Mouse (Mus musculus): ENCODE measurements around the gene Olfr1370. TPM values are rescaled to one million over a fixed set of nuclear protein-coding genes. Genes with fewer than 3 reads are reported as not detected.
"Not testable (repeated sequence)": the region's sequence is repeated elsewhere in the genome, so short reads cannot be mapped to it uniquely, and the experiment has no call there.

Olfr1370 gene
- polyA plus RNA-seq (2014; fragmentation: Nextera tagmentation; extraction: Ambion mirVana), result not detected in 2 replicates

DNA sequence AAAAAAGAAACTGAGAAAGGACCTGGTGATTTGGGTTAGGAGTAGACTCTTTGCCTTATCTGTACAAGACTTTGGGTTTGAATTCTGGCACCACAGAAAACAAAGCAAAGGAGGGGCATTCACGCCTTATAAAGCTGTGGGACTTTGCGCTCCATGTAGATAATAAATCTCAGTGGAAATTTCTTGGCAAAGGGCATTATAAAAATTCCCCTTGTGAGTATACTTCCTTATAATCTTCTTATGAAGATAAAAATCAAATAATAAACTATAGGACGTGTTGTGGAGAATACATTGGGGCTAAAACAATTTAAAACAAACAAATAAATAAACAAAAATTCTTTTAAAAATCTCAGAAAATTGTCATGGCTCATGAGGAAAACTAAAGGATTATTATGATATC, at the start of gene Olfr1370:
Gene Olfr1370, minus strand, starts transcription at position 101 of the 400 bp plus-strand sequence.
- H3K4me2 ChIP-seq (ENCODE audit: low read depth, severe bottlenecking), result no peak within 1 kb of the TSS
- H3K27ac ChIP-seq (replicated peaks; ENCODE audit: low read depth, low read length), result no peak within 1 kb of the TSS
- no peaks in the 10 kb centered on the region for H3K4me1 ChIP-seq (ENCODE audit: control insufficient read depth, insufficient read depth, low read length)
- no peaks in the 10 kb centered on the region for H3K9me3 ChIP-seq (ENCODE audit: control insufficient read depth, low read length)
- no peak within 1 kb of the TSS for H3K9ac ChIP-seq (ENCODE audit: low read length)
- no peak for DNase-seq (ENCODE audit: low spot score)
- 84% methylated on average over 3 of the region's 3 CpGs for WGBS
- no peak for ATAC-seq (ENCODE audit: insufficient number of reproducible peaks, low FRiP score, low TSS enrichment, low read depth)
- H3K4me3 ChIP-seq (ENCODE audit: low read depth, low read length), result no peak within 1 kb of the TSS
- no peaks in the 10 kb centered on the region for H3K36me3 ChIP-seq (ENCODE audit: control insufficient read depth, insufficient read depth, low read length)
- no peaks in the 10 kb centered on the region for H3K27me3 ChIP-seq (ENCODE audit: control insufficient read depth, insufficient read depth, low read length)

DNA sequence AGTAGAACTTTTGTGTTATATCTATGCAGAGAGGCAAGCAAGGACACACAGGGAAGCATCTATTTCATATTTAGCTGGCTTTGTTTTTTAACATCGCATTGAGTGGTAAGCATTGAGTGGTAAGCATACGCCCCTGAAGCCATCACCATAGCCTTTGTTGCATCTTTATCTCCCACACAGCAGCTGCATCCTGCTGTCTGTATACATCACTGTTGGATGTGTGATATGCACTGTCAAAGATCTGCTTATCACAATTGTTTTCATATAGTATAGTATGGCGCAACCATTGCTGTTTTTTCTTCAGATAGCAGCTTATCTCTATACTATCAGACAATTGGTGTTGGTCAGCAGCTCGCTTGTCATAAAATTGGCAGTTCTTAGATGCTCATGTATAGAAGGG, 39.4 kb upstream of the Olfr1370 start:
- Histone ChIP-seq H3K36me3 (ENCODE audit: control insufficient read depth, insufficient read depth, low read length) (no peaks in the 10 kb centered on the region), H3K27ac (replicated peaks; ENCODE audit: low read depth, low read length) (no peak overlapping the region), H3K4me3 (ENCODE audit: low read depth, low read length) (no peak overlapping the region), H3K4me2 (ENCODE audit: low read depth, severe bottlenecking) (no peak overlapping the region), H3K9me3 (ENCODE audit: control insufficient read depth, low read length) (no peaks in the 10 kb centered on the region), H3K9ac (ENCODE audit: low read length) (no peak overlapping the region), H3K27me3 (ENCODE audit: control insufficient read depth, insufficient read depth, low read length) (no peaks in the 10 kb centered on the region), H3K4me1 (ENCODE audit: control insufficient read depth, insufficient read depth, low read length) (no peaks in the 10 kb centered on the region)
- WGBS, result 90% methylated on average over 4 of the region's 4 CpGs
- ATAC-seq (ENCODE audit: insufficient number of reproducible peaks, low FRiP score, low TSS enrichment, low read depth), result no peak
- no peak for DNase-seq (ENCODE audit: low spot score)

- not testable (repeated sequence) for H3K27me3 ChIP-seq (ENCODE audit: control insufficient read depth, insufficient read depth, low read length); H3K9me3 ChIP-seq (ENCODE audit: control insufficient read depth, low read length); ATAC-seq (ENCODE audit: insufficient number of reproducible peaks, low FRiP score, low TSS enrichment, low read depth); H3K27ac ChIP-seq (replicated peaks; ENCODE audit: low read depth, low read length); H3K4me2 ChIP-seq (ENCODE audit: low read depth, severe bottlenecking); H3K36me3 ChIP-seq (ENCODE audit: control insufficient read depth, insufficient read depth, low read length); H3K9ac ChIP-seq (ENCODE audit: low read length); DNase-seq (ENCODE audit: low spot score); H3K4me3 ChIP-seq (ENCODE audit: low read depth, low read length); H3K4me1 ChIP-seq (ENCODE audit: control insufficient read depth, insufficient read depth, low read length)
- 80% methylated on average over 3 of the region's 3 CpGs for WGBS
Measured at GRCm38 (mm10) chr13:21111183-21111582, 36.4 kb upstream of the Olfr1370 start, which contains the start of gene Olfr1369-ps1. Gene Olfr1369-ps1, plus strand, starts transcription at chr13:21111483.

- H3K36me3 ChIP-seq (ENCODE audit: control insufficient read depth, insufficient read depth, low read length), result no peaks in the 10 kb centered on the region
- no peak overlapping the region for H3K4me3 ChIP-seq (ENCODE audit: low read depth, low read length)
- H3K4me1 ChIP-seq (ENCODE audit: control insufficient read depth, insufficient read depth, low read length), result no peaks in the 10 kb centered on the region
- no peak for DNase-seq (ENCODE audit: low spot score)
- no peaks in the 10 kb centered on the region for H3K27me3 ChIP-seq (ENCODE audit: control insufficient read depth, insufficient read depth, low read length)
- no peak overlapping the region for H3K27ac ChIP-seq (replicated peaks; ENCODE audit: low read depth, low read length)
- H3K4me2 ChIP-seq (ENCODE audit: low read depth, severe bottlenecking), result no peak overlapping the region
- no peak for ATAC-seq (ENCODE audit: insufficient number of reproducible peaks, low FRiP score, low TSS enrichment, low read depth)
- no peaks in the 10 kb centered on the region for H3K9me3 ChIP-seq (ENCODE audit: control insufficient read depth, low read length)
- WGBS, result 89% methylated on average over 6 of the region's 6 CpGs
- H3K9ac ChIP-seq (ENCODE audit: low read length), result no peak overlapping the region
Measured at GRCm38 (mm10) chr13:21110441-21110840, 35.7 kb upstream of the Olfr1370 start.

GRCm38 (mm10) chr13:21109759-21110158, 35.0 kb upstream of the Olfr1370 start:
- ATAC-seq (ENCODE audit: insufficient number of reproducible peaks, low FRiP score, low TSS enrichment, low read depth), result no peak; the same call in 1 of the 2 replicates

GRCm38 (mm10) chr13:21082686-21083085, 7.9 kb upstream of the Olfr1370 start:
- DNase-seq (ENCODE audit: low spot score) (no peak), ATAC-seq (ENCODE audit: insufficient number of reproducible peaks, low FRiP score, low TSS enrichment, low read depth) (no peak)
- H3K9me3 ChIP-seq (ENCODE audit: control insufficient read depth, low read length), result no peaks in the 10 kb centered on the region
- H3K27ac ChIP-seq (replicated peaks; ENCODE audit: low read depth, low read length), result no peak overlapping the region
- H3K4me1 ChIP-seq (ENCODE audit: control insufficient read depth, insufficient read depth, low read length), result no peaks in the 10 kb centered on the region
- no peaks in the 10 kb centered on the region for H3K27me3 ChIP-seq (ENCODE audit: control insufficient read depth, insufficient read depth, low read length)
- no peak overlapping the region for H3K9ac ChIP-seq (ENCODE audit: low read length)
- no peaks in the 10 kb centered on the region for H3K36me3 ChIP-seq (ENCODE audit: control insufficient read depth, insufficient read depth, low read length)
- WGBS, result 84% methylated on average over 2 of the region's 2 CpGs
- no peak overlapping the region for H3K4me3 ChIP-seq (ENCODE audit: low read depth, low read length)
- no peak overlapping the region for H3K4me2 ChIP-seq (ENCODE audit: low read depth, severe bottlenecking)

More at GRCm38 (mm10) chr13:21109759-21110158, 35.0 kb upstream of the Olfr1370 start:
- no peaks in the 10 kb centered on the region for H3K36me3 ChIP-seq (ENCODE audit: control insufficient read depth, insufficient read depth, low read length)
- no peaks in the 10 kb centered on the region for H3K9me3 ChIP-seq (ENCODE audit: control insufficient read depth, low read length)
- WGBS, result 88% methylated on average over 3 of the region's 3 CpGs
- no peak overlapping the region for H3K27ac ChIP-seq (replicated peaks; ENCODE audit: low read depth, low read length)
- H3K4me3 ChIP-seq (ENCODE audit: low read depth, low read length), result no peak overlapping the region
- no peaks in the 10 kb centered on the region for H3K27me3 ChIP-seq (ENCODE audit: control insufficient read depth, insufficient read depth, low read length)
- H3K9ac ChIP-seq (ENCODE audit: low read length), result no peak overlapping the region
- no peak for DNase-seq (ENCODE audit: low spot score)
- H3K4me2 ChIP-seq (ENCODE audit: low read depth, severe bottlenecking), result no peak overlapping the region
- H3K4me1 ChIP-seq (ENCODE audit: control insufficient read depth, insufficient read depth, low read length), result no peaks in the 10 kb centered on the region

DNA sequence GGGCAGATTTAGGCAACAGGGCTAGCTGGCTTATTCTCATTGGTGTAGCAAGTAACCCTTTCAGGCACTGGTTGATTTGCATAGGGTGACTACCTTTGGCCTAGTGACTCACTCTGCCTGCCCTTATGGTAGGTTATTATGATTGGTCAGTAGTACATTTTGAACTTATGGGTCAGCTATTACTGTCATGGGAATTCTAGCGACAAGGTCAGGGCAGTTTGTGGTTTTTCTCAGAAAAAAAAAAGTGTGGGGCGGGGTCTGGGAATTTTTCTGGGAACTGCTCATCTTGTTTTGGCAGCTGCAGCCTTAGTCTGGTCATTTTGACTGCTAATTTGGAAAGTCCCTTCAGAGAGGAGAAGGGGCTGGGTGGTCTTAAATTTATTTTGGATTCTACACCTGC, 8.7 kb downstream of the Olfr1370 start:
- Histone ChIP-seq H3K4me2 (ENCODE audit: low read depth, severe bottlenecking) (no peak overlapping the region), H3K4me1 (ENCODE audit: control insufficient read depth, insufficient read depth, low read length) (no peaks in the 10 kb centered on the region), H3K9me3 (ENCODE audit: control insufficient read depth, low read length) (no peaks in the 10 kb centered on the region), H3K27ac (replicated peaks; ENCODE audit: low read depth, low read length) (no peak overlapping the region), H3K27me3 (ENCODE audit: control insufficient read depth, insufficient read depth, low read length) (no peaks in the 10 kb centered on the region), H3K9ac (ENCODE audit: low read length) (no peak overlapping the region), H3K36me3 (ENCODE audit: control insufficient read depth, insufficient read depth, low read length) (no peaks in the 10 kb centered on the region), H3K4me3 (ENCODE audit: low read depth, low read length) (no peak overlapping the region)
- DNase-seq (ENCODE audit: low spot score) (no peak), ATAC-seq (ENCODE audit: insufficient number of reproducible peaks, low FRiP score, low TSS enrichment, low read depth) (no peak)
- 91% methylated on average over 2 of the region's 2 CpGs for WGBS

- no peaks in the 10 kb centered on the region for H3K9me3 ChIP-seq (ENCODE audit: control insufficient read depth, low read length)
- H3K27me3 ChIP-seq (ENCODE audit: control insufficient read depth, insufficient read depth, low read length), result no peaks in the 10 kb centered on the region
- H3K27ac ChIP-seq (replicated peaks; ENCODE audit: low read depth, low read length), result no peak overlapping the region
- no peak overlapping the region for H3K4me2 ChIP-seq (ENCODE audit: low read depth, severe bottlenecking)
- no peak overlapping the region for H3K4me3 ChIP-seq (ENCODE audit: low read depth, low read length)
- H3K9ac ChIP-seq (ENCODE audit: low read length), result no peak overlapping the region
- H3K4me1 ChIP-seq (ENCODE audit: control insufficient read depth, insufficient read depth, low read length), result no peaks in the 10 kb centered on the region
- H3K36me3 ChIP-seq (ENCODE audit: control insufficient read depth, insufficient read depth, low read length), result no peaks in the 10 kb centered on the region
- no peak for DNase-seq (ENCODE audit: low spot score)
- 57% methylated on average over 1 of the region's 1 CpGs for WGBS
- no peak for ATAC-seq (ENCODE audit: insufficient number of reproducible peaks, low FRiP score, low TSS enrichment, low read depth)
Measured at GRCm38 (mm10) chr13:21050118-21050517, 24.6 kb downstream of the Olfr1370 start.

GRCm38 (mm10) chr13:21040589-21041199, 34.1 kb downstream of the Olfr1370 start:
- Histone ChIP-seq H3K36me3 (ENCODE audit: control insufficient read depth, insufficient read depth, low read length) (no peaks in the 10 kb centered on the region), H3K9ac (ENCODE audit: low read length) (no peak overlapping the region), H3K4me1 (ENCODE audit: control insufficient read depth, insufficient read depth, low read length) (no peaks in the 10 kb centered on the region), H3K27me3 (ENCODE audit: control insufficient read depth, insufficient read depth, low read length) (no peaks in the 10 kb centered on the region), H3K9me3 (ENCODE audit: control insufficient read depth, low read length) (no peaks in the 10 kb centered on the region), H3K27ac (replicated peaks; ENCODE audit: low read depth, low read length) (no peak overlapping the region), H3K4me2 (ENCODE audit: low read depth, severe bottlenecking) (no peak overlapping the region), H3K4me3 (ENCODE audit: low read depth, low read length) (no peak overlapping the region)
- 79% methylated on average over 2 of the region's 2 CpGs for WGBS
- ATAC-seq (ENCODE audit: insufficient number of reproducible peaks, low FRiP score, low TSS enrichment, low read depth) (no peak), DNase-seq (ENCODE audit: low spot score) (no peak)

Data from limb, embryonic 11.5 days (tissue).